Mouse (Mus musculus) monocyte, adult 2 months (primary cell): ENCODE measurements around the gene Atxn7.
"Not testable (repeated sequence)": the region's sequence is repeated elsewhere in the genome, so short reads cannot be mapped to it uniquely, and the experiment has no call there.

Experiments used
- DNase-seq, 2 experiments: peaks; one replicate each; pipeline ENCODE4 v3.0.0; 2022; ENCODE audit warnings: low spot score in 2 of 2, low read depth in 1 of 2

Gene Atxn7

DNA sequence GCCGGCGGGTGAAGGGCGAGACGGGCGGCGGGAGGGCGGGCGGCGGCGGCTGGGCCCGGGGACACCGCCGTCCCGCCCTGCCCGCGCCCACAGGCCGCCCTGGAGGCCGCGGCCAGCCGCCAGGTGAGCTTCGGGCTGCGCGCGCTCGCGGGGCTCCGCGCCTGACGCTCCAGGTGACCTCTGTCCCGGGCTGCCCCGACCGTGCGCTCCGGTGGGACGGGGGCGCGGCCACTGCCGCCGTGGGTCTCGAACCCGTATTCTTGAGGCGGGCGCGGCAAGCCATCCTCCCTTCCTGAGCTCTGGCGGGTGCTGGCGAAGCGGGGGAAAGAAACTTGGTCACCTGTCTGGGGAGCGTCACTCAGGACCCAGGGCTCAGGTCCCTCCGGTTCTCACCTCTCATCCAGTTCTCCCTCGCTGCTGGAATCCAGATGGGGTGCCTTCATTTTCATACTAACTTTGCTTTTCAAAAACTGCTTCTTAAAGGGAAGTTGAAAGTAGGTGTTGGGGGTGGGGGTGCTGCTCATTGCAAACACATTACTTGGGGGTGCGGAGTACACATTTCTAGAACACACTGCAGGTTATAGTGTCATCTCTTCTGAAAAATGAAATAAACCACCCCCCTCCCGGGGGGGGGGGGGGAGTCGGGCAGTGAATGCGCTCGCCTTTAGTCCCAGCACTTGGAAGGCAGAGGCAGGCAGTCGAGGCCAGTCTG lies at the start of gene Atxn7, which contains the start of gene Thoc7:
Atxn7 (plus strand) TSS at position 40 of the 712 bp plus-strand sequence.
Thoc7 (minus strand) TSS at position 452 of the 712 bp plus-strand sequence.
- DNase-seq, result peak in 1 of 2 experiments; percentile 34

DNA sequence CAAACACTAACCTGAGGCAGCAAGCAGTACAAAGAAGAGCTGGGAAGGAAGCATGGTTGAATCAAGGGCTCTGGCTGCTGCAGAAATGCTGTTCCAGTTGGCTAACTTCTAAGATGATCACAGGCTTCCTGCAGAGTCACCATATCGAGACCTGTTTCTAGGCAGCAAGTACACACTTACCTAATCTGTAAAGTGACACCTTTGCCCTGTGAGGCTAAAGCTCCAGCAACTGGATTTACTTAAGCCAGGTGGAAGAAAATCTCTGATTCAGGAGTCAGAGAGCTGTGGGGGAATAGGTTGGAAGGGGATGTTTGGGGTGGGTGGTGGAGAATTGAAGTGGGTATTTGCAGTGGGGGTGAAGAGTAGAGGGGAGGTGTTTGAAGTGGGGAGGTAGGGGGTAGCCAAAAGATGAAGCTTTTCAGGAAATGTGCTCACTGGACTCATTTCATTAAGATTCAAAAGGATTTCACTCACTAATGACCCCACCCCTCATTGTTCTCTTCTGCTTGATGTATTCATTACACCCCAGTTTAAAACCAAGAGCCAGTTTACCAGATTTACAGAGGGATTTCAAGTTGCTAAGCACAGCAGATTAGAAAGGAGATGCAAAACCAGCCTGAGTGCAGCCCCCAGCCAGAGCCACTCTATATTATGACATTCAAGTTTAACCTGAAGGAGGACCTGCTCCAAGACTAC lies 46.7 kb upstream of the Atxn7 start, which contains the start of gene Gm281:
Gm281 (minus strand) TSS at position 92 of the 696 bp plus-strand sequence.
- DNase-seq, result no peak

DNA sequence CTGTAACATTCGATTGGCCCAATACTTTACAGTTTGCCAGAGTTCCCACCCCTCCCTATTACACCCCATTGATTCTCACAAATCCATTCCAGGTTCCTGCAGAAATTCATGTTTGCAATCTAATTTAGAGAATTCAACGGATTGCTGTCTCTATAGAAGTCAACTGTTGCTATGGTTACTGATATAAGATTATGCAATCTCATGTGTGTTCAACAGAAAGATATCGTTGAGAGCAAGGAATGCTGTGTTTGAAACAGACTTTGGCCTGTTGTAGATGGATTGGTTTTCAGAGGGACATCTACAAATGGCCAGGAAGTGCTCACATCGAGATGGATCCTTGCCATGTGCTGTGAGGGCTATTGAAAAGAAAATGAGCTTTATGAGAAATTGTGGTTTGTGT lies 46.0 kb upstream of the Atxn7 start:
- no peak for DNase-seq

DNA sequence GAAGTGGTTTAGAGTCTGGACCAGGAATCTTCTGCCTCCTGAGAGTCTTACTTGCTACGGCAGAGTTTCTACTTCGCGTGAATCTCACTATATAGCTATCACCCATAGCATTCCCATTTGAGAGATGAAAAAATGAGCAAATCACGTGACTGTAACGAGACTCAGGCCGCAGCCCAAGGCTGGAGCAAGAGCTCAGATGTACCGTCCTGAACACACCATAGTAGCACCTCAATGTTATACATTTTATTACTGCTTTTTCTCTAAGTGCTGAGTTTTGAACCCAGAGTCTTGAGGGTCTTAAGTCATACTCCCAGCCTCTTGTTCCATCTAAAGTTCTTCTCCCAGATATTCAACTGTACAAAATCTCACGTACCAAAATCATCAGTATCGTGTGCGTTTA lies 44.0 kb upstream of the Atxn7 start:
- DNase-seq, result no peak

DNA sequence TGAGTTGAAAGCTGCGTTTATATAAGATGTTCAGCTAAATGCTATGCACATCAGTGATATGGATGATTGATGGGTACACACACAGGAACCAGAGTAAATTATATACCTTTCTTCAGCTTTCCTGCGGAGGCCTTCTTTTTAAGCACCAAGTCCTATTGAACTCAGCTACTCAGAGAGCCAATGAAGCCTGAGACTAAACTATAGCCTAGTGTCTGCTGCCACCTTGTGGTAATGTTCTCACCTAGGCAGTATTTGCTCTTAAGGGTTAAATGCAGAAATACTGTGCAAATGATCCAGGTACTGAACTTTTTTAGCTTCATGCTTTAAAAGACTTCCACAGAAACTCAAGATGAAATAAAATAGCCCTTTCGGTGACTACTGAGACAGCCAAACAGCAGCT lies 43.6 kb upstream of the Atxn7 start:
- DNase-seq, result peak in 1 of 2 experiments; percentile 2

DNA sequence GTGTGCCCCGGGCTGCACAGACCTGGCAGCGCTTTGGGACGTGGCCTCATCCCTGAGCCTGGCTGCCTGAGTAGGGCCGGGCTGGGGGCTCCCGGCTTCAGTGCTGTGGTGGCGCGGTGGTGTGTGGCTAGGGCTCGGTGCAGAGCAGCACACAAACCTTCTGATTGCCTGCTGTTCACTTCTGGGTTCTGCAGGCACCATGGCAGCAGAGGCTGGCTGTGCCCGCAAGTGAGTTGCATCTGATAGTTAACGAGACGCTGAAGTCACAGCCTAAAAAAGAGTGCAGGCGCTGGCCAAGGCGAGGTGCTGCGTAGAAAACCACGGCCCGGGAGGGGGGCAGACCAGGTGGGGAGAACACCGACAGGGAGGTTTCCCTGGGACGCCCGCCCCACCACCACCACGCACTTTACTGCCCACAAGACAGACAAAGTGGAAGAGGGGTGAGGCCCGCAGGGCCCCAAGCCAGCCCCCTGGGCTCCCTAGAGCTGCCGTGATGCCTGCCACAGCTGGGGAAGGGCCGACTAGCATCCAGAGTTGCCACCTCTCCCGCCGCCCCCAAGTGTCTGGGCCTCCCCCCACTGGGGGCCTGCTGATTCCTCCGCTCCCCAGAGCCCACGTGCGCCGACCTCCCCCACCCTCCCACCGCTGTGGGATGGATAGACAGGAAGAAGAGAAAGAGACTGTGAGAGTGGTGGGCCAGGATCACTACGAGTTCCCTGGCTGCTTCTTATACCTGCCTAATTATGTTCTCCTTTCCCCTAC lies 27.8 kb upstream of the Atxn7 start:
- DNase-seq, result no peak

DNA sequence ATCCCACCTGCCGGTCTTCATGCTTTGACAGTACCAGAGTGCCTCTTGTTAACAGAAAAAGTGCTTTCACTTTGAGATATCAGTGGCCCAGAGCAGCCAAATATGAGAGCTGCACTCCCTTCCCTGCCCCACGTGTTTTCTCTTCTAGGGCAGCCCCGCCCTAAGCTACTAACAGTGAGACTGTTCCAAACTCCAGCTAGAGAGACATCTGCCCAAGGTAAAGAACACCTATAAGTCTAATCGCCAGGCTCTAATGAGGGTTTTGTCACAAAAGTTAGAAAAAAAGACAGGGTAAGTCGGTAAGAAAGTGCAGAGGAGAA lies 27.2 kb upstream of the Atxn7 start:
- DNase-seq, result no peak

DNA sequence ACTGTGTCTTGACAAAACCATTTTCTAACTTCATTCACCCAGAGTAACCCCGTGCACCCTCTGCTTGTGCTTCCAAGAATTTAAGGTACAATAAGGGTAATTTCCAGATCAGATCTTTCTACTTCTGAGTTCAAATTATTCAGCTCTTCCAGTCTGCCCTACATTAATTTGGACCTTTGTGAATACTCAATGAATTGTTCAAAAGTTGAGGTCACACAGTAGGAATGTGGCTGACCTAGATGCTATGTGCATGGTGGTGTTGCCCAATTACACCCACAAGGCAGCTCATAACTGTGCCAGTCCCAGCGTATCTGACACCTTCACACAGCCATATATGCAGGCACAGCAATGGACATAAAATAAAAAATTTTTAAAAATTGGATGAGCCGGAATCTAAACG lies 16.6 kb upstream of the Atxn7 start:
- DNase-seq, result no peak

DNA sequence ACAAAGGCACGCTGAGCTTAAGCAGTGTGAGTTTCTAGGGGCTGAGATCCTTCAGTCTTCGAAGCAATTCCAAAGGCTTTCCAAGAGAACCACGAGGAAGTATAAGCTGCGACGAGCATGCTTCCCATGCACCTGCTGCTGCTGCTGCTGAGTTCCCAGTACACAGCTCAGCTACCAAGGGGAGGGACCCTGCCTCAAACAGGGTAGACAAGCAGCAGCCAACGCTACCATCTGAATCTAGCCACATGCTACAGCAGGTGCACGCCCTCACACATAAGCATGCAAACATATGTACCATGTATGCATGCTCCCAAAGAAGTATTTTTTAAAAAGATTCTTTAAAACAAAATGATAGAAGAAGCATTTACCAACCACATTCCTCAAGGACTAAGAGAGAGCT lies 12.9 kb upstream of the Atxn7 start:
- DNase-seq, result no peak

DNA sequence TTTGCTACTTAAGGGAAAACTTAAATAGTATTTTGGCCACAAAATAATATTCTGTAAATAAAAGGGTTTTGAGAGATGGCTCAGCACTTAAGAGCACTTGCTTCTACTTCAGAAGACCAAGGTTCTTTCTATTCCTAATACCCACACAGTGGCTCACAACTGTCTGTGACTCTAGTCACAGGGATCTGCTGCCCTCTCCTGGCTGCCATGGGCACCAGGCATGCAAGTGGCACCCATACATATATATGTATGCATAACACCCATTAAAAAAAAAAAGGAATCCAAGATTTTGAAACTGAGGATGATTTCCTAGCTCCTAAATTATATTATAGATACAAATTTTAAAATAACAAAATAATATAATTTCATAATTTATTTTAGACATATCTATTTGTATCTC lies 10.8 kb upstream of the Atxn7 start:
- peak in 1 of 2 experiments; percentile 19 for DNase-seq

DNA sequence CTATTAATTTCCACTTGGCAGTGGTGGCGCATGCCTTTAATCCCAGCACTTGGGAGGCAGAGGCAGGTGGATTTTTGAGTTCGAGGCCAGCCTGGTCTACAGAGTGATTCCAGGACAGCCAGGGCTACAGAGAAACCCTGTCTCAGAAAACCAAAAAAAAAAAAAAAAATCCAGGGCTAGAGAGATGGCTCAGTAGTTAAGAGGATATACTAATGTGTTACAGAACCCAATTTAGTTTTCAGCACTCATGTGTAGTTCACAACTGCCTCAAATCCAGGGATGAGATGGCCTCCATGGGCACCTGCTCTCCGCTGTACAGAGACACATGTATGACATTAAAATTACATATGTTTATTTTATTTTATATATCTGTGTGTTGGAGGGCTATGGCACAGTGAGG lies 9.1 kb upstream of the Atxn7 start:
- DNase-seq, result not testable (repeated sequence)

DNA sequence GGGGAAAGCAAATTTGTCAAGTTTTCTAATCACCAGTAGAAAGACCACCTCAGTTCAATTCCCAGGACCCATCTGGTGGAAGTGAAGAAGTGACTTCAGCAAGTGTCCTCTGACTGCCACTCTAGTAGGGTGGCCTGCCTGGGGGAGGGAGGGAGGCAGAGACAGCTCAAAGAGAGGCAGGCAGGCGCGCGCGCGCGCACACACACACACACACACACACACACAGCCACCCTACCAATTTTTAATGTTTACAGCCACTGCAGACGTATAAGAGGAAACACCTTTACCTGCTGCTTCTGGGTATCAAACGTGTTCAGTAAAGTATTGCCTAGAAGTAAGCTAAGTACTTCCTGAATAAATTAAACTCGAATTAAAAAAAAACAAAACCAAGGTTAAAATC lies 1.2 kb upstream of the Atxn7 start:
- no peak for DNase-seq

DNA sequence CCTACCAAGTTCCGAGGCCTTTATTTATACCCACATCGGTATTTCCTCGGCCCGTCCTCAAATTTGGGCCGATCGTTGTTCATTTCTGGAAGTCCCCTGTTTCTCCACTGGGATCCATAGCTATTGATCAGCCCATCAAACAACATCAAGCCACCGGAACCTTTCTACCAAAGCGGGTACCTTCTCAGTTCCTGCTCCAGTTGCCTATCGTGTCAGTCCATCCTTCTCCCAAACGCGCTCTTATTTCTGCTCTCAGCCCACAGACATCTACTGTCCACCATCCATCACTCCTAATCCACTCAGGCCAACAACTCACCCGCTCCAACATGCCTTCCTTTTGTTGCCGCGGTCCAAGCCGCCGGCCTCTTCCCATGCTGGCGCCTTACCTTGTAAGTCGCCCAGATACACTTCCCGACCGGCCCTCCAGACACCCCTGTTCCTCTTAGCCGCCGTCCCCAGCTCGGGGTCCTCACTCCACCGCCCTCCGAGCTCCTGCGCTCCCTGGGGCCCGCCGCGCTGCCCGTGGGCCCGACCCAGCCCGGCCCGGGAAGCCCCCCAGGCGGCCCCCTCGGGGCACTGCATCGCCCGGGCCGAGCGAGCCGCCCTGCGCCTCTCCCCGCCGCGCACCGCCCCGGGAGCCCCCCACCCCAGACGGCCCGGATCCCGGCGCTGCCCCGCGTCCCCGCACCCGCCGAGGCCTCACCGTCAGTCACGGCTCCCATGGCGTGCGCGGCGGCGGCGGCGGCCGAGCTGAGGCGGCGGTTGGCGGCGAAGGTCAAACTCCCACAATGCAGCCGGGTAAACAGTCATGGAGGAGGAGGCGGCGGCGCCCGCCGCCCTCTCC lies 536 bp upstream of the Atxn7 start:
- DNase-seq, result peak in 1 of 2 experiments; percentile 21

DNA sequence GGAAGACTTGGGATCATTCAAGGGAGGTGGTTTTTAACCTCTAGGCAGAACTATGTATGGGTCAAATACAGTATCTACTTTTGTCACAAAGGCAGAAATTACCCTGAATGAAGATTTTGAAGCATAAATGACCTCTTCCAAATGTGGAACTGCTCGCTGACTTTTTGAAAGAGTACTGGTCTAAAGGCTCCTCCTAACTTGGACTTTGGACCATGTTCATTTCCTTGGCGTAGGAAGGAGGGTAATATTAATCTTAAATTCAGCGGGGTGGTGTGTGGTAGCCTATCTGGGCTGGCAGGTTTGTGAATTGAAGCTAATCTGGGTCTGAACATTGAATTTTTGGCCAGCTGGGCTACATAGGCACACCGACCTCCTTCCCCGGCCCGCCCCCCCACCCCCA lies 1.2 kb downstream of the Atxn7 start:
- DNase-seq, result no peak

DNA sequence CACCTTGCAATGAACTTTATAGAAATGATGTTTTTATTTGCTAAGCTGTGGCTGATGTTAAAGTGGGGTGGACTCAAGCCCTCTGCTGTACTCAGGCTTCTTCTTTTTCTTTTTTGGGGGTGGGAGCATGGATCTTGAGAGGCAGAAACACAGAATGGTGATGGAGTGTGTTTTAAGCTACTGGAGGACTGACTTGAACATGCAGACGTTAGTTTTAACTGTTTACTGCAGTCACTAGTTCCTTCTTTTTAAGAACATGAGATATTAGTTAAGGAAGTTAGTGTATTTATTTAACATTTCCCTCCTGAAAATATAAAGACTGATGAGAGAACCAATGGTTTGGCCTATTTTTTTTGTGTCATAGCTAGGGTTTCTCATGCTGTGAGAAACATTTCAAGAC lies 2.3 kb downstream of the Atxn7 start:
- DNase-seq, result no peak

DNA sequence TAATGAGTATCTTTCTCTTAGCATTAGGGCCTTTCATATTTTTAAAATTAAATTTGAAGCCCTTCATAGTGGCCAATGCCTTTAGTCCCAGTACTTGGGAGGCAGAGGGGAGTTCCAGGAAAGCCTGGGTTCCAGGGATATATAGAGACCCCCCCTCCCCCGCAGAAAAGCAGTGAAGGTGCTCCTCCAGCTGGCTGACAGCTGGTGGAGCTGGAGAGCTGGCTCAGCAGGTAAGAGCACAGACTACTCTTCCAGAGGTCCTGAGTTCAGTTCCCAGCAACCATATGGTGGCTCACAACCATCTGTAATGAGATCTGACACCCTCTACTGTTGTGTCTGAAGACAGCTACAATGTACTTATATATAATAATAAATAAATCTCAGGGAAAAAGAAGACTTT lies 6.4 kb downstream of the Atxn7 start:
- no peak for DNase-seq

DNA sequence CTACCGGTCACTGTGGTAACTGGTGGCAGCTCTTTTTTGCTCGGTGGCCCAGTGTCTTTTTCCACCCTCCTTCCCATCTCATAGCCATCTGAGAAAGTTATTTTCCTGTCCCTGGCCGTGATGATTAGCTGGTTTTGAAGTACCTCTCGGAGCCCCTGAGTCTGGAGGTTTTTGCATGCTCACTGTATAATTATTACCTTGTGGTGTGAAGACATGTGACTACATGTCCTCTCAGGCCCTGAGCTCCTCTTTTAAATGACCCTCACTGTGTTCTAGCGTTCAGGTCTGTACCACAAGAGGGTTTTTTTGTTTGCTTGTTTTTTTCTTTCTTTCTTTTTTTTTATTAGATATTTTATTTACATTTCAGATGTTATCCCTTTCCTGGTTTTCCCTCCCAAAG lies 7.2 kb downstream of the Atxn7 start:
- DNase-seq, result no peak

DNA sequence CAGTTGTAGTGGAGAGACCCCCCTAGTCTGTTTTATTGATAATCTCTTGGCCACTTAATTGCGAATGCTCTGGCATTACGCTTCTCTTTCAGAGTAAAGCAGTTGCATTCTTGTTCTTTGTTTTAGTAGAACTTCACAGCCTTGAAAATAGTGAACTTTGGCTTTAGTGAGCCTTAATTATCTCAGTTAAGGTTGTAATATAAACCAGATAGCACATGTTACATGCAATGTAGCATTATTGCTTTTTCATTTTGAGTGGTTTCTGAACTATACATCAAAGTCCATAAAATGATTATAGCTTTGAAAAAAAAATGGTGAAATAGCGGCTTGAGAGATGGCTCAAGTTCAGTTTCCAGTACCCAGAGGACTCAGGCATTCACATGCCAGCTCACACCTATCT lies 9.3 kb downstream of the Atxn7 start:
- no peak for DNase-seq

DNA sequence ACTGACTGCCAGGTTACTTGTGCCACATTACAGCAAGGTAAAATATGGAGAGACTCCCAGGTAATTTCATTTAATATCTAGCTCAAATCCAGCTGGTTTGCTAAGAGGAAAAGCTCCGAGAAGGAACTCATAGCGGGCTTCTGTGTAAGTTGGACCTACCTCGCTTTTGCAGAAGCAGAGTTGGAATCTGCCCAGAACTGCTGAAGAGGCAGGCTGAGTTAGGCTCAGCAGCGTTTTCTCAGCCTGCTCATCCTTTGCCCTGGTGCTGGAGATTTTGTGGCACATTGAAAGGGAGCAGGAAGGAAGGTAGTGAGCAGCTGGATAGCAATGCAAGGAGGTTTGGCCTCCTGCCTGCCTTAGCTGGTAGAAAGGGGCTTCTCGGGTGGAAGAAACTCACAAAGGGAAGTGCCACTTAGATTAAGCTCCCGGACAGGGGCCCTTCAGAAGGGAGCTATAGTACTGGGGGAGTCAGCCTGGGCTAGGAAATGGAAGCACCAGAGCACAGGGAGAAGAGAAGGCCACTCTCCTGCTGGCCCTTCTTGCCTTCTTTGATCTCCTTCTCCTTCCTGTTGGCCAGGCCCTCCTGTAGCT lies 10.5 kb downstream of the Atxn7 start:
- DNase-seq, result no peak

DNA sequence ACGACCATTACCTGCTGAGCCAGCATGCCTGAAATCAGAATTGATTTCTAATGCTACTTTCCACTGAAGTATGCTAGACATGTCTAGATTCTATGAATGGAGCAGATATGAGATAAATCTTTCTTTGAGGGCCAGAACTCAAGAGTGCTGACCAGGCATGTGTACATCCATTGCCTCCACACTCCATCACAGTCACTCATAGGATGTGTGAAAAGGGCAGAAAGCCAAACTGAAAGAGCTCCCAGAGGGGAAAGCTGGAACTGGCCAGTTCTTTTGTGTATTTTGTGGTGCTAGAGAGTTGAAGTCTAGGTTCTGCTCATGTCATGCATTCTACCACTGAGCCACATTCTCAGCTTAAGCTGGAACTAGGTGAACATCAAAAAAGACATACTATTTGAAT lies 16.3 kb downstream of the Atxn7 start:
- DNase-seq, result no peak

DNA sequence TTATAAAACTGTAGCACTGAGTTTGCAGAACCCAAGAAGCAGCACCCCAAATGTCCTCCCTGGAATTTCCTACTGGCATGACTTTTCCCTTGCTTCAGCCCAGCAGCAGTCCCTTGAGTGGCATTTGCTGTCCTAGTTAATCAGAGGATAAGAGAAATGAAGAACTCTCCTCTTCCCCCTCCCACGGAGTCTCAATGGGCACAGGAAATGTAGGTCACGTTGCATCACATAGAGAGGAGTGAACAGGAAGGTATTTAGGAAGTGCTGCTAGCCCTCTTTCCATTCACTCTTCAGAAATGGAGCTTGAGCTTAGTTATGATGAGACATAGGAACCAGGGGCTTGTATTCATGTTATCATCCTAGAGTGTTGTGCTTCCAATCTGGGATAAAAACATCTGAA lies 20.0 kb downstream of the Atxn7 start:
- DNase-seq, result peak in 1 of 2 experiments; percentile 21
